Mouse (Mus musculus): ENCODE results near the gene Cpeb4.

- TF ChIP-seq CTCF (IDR thresholded peaks at IDR 0.05; ENCODE audit: control insufficient read depth, insufficient read depth, insufficient read length) (no peak), USF1 (IDR thresholded peaks at IDR 0.05; ENCODE audit: low read depth) (no peak), MAX (IDR thresholded peaks at IDR 0.05) (no peak)
Observed at GRCm38 (mm10) chr11:31837753-31838152, 34.3 kb upstream of the Cpeb4 start.
